Mouse (Mus musculus) adrenal gland, adult 10 weeks (tissue): ENCODE measurements around the gene Klhl20. TPM values are rescaled to one million over a fixed set of nuclear protein-coding genes. Genes with fewer than 3 reads are reported as not detected.

Experiments
- polyA plus RNA-seq: library from polyadenylated mRNA; stranded (reverse); fragments of 350-450 nt; fragmentation: Illumina TruSeq; extraction: RNeasy Lipid Tissue Mini Kit (QIAGEN cat#74804); gene quantifications from one replicate; pipeline ENCODE4 v1.2.3, GENCODE M21; 2014; ENCODE audit warnings: low read depth, low replicate concordance

Gene Klhl20
- 40.8 TPM for polyA plus RNA-seq

DNA sequence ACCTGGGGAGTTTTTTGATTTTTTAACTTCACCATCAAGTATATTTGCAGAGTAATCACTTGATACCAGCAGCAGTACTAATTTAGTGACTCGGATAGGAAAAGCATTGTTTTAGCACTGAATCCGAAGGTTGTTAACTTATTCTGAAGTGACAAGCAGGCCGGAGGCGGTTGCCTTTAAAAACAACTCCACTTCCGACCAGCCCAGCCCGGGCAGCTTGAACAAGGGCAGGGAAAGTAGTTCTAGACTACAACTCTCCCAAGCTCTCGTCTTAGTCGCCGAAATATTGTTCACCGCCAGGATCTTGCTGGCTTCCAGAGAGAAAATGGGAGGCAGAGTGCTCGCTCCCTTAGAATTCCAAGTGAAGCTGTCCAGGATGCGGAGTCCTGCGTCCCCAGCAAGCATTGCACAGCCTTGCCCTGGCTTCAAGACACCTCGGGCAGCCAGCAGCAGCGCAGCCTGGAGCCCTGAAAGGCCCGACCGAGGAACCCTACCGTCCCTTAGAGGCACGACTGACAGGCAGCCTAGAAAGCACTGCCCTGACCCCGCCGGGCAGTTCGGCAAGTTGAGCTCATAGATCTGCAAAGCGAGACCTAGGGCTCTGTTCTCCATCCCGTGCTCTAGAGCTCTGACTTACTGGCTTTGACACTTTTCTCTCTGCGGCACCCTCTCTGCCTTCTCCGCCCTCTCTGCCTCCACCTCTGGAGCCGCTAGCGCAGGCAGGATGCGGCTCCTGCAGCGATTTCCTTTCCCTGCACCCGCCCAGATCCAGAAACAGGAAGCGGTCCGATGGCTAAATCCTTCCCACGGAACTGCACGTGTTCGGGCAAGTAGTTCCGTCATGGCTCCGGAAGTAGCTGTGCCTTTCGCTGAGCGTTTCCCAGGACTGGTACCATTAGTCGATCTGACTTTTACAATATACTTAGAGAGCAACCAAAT is at the start of gene Klhl20:
Klhl20 (minus strand) TSS at position 786 of the 939 bp plus-strand sequence.

DNA sequence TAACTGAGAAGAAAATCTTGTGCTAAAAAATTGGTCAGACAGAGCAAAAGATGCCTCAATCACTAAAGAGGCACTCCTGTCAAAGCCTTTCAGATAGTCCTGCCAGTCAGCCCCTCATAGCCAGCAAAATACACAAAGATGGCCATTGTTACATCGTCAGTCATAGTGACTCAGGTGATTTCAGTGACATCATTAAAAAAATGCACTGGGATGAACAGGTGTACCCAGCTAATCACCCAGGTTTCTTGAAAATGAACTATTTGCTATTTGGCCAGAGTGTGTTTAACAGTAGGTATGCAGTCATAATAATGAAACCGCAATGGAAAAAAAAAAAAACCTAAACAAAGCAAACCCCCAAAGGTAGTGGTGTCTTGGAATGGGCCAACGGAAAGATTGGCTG is 27.9 kb upstream of the Klhl20 start, which contains the start of gene Tex50:
Tex50 (minus strand) TSS at position 101 of the 400 bp plus-strand sequence.

DNA sequence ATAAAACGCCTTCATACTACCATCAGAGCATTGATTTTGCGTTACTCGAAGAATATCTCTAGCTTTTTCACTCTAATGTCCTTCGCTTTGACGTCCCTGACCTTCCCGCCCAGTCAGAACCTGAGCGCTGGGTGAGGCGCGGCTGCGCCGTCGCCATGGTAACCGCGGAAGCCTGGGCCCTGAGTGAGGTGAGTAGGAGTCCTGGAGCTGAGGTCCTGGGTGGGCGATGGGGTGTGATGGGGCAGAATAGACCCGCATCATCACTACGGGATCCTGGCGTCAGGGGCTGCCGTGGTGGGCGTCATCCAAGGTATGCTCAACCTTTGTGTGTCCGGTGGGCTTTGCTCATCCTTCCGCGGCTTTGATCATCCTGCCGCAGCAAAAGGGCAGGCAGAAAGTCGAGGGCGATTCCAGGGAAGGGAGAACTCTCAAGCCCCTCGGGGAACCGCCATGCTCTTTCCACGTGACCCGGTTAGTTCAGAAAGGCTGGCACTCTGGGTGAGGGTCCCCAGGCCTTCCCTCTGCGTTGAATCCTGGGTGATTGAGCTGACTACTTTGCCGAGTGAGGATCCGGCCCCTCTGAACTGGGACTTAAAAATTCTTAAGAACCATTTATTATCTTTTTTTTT is 11.3 kb upstream of the Klhl20 start, which contains the start of gene Ankrd45:
Ankrd45 (plus strand) TSS at position 161 of the 629 bp plus-strand sequence.

DNA sequence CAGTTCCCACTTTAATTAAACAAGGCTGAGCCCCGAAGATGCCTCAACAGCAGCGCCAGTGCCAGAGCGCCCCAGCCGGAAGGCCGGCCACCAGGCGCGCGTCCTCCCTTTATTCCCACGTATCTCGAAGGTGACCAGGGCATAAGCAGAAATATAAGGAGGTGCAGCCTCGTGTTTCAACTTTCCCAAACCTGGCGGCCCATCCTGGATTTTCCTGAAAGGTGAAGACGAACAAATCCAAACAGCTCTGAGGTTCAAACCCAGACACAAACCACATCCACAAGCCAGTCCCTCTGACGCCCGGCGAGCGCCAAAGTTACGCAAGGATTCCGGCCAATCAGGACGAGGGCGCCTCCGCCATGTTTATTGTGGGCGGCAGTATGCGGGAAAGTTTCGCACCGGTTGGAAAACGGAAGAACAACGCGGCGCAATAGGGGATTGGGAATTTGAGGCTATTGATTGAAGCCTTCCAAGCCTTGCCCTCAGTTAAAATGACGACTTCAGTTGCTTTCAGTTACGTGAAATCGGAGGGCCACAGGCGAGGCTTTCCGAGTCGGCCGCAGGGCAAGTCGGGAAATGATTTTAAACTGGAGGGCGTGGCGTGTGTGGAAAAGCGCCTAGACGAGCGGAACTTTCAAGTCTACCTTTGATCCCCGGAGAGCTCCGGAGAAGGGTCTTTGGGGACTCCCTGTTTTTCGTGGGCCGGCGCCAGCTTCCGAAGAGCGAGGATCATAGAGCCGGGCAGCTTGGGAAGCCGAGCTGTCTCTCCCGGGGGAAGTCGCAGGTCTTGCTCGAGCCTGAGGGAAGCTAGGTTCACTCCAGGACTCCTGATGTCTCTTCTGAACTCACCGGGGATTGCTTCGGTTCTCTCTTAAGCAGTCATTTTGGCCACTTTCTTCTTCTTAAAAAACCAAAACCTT is 60.7 kb downstream of the Klhl20 start, which contains the start of the genes Dars2 and Cenpl:
Dars2 (minus strand) TSS at position 307 of the 920 bp plus-strand sequence.
Cenpl (plus strand) TSS at position 362 of the 920 bp plus-strand sequence.

Other genes with a start within 250 kb of the Klhl20 start
- 42.9 TPM for gene Rc3h1, start 225.1 kb downstream of the Klhl20 start, polyA plus RNA-seq
- gene Serpinc1, start 152.9 kb downstream of the Klhl20 start, polyA plus RNA-seq: 0.41 TPM
- gene Zbtb37, start 96.7 kb downstream of the Klhl20 start, polyA plus RNA-seq: 10.7 TPM
- gene Dars2, start 60.9 kb downstream of the Klhl20 start, polyA plus RNA-seq: 21.4 TPM
- 6.1 TPM for gene Cenpl, start 60.8 kb downstream of the Klhl20 start, polyA plus RNA-seq
- gene Ankrd45, start 11.2 kb upstream of the Klhl20 start, polyA plus RNA-seq: 7.1 TPM
- gene Tex50, start 27.8 kb upstream of the Klhl20 start, polyA plus RNA-seq: not detected
- 396 TPM for gene Prdx6, start 119.7 kb upstream of the Klhl20 start, polyA plus RNA-seq